Mouse (Mus musculus): ENCODE measurements around the gene H6pd.

GRCm38 (mm10) chr4:150038533-150038932 is 29.7 kb upstream of the H6pd start:
- TF ChIP-seq CTCF (conservative IDR thresholded peaks at IDR 0.05; ENCODE audit: low read length) (no peak), NANOG (IDR thresholded peaks at IDR 0.05; ENCODE audit: borderline replicate concordance, low read length) (no peak)

Data from E14TG2a.4 (cell line).